In the genomic region with DNA sequence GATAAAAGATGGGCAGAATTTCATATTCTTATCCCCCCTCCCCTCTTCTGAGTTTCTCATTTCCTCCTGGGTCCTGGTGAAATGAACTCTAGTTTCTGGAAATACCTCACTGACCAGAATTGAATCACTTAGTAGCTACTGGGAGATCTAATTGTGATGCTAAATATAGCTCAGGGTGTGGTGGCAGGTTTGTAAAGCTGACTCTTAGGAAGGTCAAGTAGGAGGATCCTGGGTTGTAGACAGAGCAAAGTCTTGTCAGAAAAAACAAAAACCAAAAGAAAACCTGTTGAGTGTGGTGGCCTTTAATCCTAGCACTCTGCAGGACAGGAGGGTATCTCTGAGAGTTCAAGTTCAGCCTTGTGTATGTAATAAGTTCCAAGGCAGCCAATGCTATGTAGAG, we compare ENCODE assay signal across 1 mouse cellular context.
TF ChIP-seq lines count a peak whose summit lies in the region.

No protein-coding gene starts in this region.

TF ChIP-seq in CH12.LX, 34 proteins besides CTCF, POLR2A, EP300 and RAD21 (continued from another document):
- TF ChIP-seq CHD2 (IDR thresholded peaks at IDR 0.05; ENCODE audit: low read length): no peak
